Mouse (Mus musculus): ENCODE measurements around the gene Rtkn.

Rtkn gene

DNA sequence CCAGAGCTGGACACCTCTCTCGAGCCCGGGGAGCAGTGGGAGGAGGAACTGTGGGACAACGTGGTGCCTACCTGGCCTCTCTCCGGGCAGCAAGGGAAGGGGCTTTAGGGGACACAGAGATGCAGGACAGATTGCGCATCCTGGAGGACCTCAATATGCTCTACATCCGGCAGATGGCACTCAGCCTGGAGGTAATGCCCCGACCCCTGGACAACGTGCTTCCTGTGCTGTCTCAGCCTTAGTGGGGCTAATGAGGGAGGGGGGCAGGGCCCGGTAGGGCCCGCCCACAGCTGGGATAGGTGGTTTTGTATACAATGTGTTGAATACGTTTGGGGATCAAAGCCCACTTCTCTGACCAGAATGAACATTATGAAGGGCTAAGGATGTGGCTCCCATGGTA, 2.8 kb downstream of the Rtkn start:
- DNase-seq (ENCODE audit: low spot score) = no peak

DNA sequence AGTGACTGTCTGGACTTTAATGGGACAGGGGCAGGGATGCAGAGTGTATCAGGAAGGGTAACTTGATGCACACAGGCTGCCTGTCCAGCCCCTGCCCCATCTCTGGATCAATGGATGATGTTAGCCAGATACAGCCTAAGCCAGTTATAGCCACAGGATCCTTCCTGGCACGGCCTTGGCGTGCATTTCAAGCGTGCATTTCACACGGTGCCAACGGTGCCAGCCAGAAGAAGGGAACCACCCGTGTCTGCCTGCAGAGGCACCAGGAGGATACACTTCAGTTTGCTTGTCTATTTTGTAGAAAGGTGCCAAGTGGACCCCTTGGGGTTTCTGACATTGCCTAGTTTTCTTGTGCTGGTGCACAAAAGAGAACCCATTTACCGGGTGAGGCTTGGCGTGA, 4.8 kb downstream of the Rtkn start:
- DNase-seq (ENCODE audit: low spot score) = no peak

DNA sequence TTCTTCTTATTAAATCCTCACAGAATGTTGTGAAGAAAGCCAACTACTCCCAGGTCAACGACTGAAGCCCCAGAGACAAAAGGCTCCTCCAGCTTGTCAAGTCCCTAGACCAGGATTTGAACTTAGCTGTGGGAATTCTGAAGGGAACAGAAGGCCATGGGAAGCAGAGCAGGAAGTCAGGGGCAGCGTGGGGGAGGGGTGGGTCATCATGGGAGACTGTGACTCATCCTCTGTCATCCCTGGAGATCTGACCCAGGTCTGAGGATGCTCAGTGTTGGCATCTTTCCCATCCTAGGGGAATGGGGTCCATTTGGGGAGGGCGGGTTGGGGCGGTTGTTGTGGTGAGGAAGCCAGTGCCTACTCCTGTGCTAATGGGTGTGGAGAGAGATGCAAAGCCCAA, 6.4 kb downstream of the Rtkn start:
- DNase-seq (ENCODE audit: low spot score) = no peak

DNA sequence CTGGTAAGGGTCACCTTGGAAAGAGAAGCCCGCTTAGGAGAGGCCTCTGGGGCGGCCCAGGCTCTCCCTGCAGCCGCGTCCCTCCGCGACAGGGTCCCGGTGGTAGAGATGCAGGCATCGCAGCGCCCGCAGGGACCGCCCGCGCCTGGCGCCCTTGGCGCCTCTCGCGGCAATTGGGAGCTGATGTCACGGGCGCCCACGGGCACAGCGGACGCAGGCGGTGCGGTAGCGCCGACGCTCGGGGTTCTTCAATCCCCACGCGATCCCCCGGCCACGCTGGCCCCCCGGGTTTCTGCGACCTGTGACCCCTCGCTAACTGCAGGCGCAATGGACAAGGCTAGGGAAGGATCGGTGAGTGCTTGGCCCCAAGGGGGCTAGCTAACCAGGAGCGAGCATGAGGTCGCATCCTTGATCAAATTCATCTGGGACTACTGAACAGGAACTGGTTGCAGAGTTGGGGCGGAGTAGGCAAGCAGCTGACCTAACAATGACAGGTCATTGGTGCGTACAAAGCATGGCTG, 7.0 kb downstream of the Rtkn start:
- no peak for DNase-seq (ENCODE audit: low spot score)

DNA sequence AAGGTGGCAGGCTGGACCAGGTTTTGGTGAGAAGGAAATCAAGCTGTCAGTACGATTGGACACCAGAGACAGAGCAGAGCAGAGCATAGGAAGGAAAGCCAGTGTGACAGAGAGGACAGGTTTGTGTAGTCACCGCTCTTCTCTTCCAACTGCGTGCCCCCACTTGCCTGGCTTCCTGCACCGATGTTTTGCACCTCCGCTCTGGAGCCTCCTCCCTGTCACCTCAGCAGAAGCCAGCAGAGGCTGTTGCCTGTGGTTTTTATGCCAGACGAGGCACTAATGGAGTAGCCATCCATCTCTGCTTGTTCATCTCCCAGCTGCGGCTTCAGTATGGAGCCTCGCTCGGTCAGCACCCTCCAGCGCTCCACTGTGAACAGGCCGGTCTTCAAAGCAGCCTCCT, 7.6 kb downstream of the Rtkn start:
- DNase-seq (ENCODE audit: low spot score) = no peak

DNA sequence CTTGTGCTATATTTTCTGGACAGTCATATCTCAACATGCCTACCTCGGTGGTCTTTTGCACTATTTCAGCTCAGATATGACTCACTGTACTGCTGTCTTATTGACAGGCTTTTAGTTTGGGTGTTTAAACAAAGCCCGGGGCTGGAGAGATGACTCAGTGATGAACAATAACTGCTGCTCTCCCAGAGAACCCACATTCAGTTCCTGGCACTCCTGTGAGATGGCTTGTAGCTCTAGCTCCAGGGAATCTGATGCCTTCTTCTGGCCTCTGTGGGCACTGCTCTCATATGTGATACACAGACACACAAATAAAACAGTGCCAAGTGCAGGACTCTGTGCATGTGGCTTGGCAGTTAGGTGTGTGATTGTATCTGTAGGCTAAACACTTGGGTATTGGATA, 9.9 kb downstream of the Rtkn start:
- DNase-seq (ENCODE audit: low spot score) = no peak

DNA sequence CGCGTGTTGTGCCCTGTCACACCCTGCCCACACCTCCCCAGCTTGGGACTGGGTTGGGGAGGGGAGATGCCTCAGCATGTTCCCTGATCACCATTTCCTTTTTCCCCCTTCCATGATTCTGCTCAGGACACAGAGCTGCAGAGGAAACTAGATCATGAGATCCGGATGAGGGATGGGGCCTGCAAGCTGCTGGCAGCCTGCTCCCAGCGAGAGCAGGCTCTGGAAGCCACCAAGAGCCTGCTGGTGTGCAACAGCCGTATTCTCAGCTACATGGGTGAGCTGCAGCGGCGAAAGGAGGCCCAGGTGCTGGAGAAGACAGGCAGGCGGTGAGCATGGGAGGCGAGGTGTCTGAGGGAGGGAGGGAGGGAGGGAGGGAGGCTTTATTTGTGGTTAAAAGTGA, 10.5 kb downstream of the Rtkn start:
- DNase-seq (ENCODE audit: low spot score) = no peak

DNA sequence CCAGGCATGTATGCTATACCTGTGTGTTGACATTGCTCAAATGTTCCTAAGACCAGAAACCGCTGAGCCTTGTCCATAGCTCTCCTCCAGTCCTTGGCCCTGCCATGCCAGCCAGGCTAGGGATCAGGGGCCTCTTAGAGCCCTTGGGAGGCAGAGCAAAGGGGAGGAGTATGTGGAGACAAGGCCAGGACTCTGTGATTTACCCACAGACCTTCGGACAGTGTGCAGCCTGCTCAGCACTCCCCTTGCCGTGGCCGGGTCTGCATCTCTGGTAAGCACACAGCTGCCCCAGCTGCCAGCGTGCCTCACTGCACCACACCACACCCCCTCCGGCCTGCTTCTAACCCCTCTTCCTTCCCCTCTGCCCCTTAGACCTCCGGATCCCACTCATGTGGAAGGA, 12.0 kb downstream of the Rtkn start:
- DNase-seq (ENCODE audit: low spot score) = no peak

DNA sequence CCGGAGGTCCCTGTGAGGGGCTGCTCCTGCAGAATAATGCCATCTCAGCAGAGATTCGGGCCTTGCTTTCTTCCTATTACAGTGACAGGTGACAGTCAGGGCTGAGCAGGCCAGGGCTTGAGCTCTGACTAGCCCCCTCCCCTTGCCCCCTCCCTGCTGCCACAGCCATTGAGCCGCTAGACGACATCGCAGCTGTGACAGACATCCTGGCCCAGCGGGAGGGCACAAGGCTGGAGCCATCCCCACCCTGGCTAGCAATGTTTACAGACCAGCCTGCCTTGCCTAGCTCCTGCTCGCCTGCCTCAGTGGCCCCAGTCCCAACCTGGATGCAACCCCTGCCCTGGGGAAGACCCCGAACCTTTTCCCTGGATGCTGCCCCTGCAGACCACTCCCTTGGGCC, 16.5 kb downstream of the Rtkn start:
- DNase-seq (ENCODE audit: low spot score) = no peak

DNA sequence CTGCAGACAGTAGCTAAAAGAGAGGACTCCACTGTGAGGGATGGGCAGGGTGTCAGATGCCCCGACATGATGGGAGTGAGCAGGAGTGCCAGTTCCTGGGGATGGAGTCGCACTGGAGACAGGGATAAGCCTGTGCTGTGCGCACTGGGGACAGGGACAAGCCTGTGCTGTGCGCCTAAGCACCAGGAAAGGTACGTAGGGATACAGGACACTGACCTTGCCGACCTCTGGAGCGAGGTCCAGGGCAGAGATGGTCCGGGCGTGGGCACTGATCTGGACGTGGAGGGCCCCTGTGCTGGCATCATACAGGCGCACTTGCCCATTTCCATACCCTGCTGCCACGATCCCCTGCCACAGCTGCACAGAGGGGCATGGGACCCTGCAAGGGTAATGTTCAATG, 17.8 kb downstream of the Rtkn start:
- DNase-seq (ENCODE audit: low spot score) = no peak

DNA sequence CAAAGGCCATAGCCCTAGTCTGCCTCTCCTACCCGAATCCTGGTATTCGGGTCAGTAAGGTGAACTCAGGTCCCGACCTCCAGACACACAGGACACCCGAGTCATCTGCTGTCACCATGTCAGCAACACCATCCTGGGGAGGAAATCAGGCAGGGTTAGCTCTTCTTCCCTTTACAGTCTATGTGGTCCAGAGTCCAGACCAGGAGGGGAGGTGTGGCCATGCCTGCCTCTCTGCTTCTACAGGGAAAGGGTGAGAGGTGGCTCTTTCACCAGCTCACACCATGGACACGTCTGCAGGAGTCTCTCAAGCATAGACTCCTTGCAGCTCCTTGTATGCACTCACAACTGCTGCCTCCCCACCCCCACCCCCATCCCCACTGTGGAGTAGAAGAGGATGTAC, 18.2 kb downstream of the Rtkn start:
- no peak for DNase-seq (ENCODE audit: low spot score)

DNA sequence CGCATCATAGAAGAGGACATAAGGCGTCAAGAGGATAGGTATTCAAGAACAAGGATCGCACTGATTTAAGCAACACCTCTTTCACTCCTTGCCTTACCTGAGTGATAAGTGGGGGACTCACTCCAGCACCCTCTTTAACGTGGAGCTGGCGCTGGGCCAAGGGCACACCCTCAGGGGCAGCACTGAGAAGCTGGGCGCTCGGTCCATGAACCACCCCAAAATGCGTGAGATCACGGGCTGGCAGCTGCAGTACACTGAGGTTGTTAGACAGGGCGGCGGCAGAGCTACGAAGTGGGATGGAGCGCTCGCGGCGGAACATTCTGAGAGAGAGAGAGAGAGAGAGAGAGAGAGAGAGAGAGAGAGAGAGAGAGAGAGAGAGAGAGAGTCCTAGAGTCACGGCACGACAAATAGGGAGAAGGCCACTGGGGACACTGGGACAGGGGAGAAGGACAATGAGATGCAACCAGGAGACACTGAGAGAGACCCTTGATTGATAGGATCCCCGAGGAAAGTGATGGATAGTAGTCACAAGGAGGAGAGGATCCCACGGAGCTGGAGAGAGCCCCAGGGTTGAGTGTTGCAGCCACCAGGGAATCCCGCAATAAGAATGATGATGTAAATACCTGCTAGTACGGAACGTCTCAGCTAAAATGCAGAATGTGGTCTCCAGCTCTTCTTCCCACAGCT, 20.4 kb downstream of the Rtkn start:
- DNase-seq (ENCODE audit: low spot score) = no peak

DNA sequence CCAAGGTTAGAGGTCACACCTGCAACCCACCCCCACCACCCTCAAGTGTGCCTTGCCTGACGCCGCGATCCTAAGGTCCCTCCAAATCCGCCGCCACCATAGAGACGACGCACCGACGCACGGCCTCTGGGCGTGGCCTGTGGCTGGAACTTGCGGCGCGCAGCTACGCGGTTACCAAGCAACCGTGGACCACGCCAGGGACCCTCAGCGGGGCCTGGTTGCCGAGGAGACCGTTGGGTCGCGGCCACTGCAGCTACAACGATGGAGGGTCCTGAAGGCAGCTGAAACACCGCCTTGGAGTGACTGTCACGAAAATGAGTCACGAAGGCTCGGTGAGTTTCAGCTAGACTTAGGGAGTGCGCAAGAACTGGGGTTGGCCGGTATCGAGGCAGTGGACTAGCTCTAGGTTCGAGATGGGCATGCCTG, 21.0 kb downstream of the Rtkn start, which contains the start of the genes Wdr54 and 1700003E16Rik:
Gene Wdr54, minus strand, starts transcription at position 139 of the 426 bp plus-strand sequence.
Gene 1700003E16Rik, plus strand, starts transcription at position 146 of the 426 bp plus-strand sequence.
- peak; percentile 36 for DNase-seq (ENCODE audit: low spot score)

DNA sequence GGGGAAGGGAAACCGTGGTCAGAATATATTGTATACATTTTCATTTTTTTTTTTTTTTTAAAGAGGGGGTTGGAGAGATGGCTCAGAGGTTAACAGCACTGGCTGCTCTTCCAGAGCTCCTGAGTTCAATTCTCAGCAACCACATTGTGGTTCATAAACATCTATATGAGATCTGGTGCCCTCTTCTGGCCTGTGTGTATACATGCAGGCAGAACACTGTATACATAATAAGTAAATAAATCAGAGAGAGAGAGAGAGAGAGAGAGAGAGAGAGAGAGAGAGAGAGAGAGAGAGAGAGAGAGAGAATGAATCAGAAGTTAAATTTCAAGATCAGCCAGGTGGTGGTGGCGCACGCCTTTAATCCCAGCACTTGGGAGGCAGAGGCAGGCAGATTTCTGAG, 24.2 kb downstream of the Rtkn start:
- DNase-seq (ENCODE audit: low spot score) = peak; percentile 60

DNA sequence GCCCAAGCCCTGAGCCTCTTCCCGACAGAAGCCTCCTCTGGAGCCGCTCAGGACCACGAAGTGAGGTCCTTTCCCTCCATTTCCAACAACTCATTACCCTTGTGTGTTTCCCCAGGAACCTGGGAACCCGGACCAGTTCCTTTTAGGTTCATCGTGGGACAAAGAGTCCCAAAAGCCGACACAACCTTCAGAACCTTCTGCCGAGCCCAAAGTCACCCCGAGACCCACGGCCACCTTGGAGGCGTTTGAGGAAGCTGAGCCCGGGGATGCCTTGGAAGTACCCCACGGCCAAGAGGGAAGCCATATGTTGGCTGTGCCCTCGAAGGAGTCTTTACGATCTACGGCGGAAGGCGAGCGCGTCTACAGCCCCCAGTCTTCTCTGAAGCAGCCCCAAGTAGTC, 26.2 kb downstream of the Rtkn start:
- no peak for DNase-seq (ENCODE audit: low spot score)

DNA sequence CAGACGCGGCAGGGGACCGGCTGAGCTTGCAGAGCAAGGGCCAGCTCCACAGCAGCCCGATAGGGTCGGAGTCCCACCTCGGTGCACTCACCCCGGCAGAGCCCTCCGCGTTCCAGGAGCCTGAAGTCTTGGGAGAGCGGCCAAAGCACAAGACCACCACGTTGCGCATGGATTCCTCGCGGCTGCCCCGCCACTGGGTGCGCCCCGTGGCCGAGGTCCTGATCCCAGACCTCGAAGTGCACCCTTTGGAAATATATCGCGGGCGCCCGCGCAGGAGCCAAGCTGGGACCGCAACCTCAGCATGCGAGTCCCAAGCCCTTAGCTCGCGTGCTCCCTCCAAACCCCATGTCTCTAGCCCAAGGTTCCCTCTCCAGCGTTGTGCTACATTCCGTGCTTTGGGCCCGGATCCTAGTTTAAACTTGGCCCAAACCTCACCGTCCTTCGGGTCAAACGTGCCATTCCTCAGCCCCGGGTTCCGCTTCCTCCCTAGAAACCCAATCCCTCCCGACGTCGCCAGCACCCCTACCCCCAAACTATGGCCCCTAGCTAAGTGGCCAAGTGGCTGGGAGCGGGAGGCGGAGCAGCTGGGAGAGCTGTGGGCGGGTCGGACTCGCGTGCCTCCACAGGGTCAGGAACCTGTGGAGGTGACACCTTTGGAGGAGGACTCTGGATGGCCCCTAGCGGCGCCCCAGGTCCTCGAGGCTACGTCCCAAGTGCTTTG, 26.8 kb downstream of the Rtkn start:
- DNase-seq (ENCODE audit: low spot score) = no peak

DNA sequence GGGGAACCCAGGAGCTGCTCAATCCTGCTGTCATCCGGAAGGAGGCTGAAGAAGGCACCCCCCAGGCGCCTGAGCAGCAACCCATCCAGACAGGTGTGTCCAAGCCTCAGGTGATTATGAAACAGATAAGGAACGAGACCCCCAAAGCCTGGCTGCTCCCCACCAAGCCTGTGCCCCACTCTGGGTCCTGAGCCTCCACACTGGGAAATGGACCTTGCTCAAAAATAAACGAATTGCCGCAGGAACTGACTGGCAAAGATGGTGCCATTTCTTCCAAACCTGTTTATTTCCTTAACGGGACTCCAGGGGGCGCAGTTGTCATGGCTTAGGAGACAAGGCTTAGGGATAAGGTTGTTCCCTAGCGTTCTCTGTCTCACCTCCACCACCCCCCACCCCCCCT, 27.4 kb downstream of the Rtkn start:
- DNase-seq (ENCODE audit: low spot score) = peak; percentile 71

DNA sequence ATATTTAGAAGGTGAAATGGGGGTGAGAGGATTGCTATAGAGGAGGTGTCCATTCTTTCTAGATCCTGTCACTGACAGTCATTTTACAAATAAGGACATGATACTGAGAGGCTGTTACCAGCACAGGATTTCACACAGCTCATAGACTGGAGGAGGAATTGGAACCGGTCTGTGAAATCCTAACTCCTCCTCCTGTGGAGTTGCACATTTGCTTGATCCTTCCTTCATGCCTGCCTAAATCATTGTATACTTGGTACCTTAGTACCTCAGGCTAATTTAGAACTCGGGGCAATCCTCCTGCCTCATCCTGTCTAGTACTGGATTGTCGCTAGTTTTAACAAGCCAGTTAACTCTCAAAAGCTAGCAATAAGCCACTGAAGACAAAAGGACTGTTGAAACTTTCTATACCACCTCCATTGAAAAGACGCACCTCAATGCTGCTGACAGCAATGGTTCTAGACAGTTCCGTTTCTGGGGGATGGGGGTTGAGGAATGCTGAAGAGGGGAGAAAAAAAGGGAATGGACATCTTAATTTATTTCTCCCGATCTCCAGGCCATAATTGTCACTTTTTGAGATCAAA, 29.9 kb downstream of the Rtkn start:
- DNase-seq (ENCODE audit: low spot score) = no peak

DNA sequence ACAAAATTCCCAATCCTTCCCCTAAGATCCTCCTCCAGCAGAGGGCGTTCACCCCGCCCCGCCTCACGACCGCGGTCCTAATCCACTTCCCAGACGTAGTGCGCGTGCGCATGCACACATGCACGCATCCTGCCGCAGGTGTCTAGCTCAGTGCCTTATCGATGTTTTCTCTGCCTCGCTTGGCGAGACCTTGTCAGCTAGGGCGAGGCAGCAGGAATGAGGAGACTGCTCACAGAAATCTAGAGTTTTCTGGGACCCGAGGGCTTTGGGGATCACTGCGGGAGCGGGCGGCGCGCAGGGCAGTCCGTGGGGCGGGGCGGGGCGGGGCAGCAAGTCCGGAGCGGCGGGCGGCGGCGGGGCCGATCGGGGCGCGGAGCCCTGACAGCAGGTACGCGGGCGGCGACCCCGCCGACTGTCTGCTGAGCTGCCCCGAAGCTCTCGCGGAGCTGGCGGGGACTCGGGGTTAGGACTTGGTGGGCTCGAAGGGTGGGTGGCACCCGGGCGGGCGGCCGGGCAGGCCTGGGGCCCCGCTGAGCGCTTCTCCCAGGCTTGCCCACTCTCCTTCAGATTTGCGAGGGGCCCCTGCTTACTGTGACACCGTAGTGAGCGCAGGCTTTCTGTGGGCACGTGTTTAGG, 30.5 kb downstream of the Rtkn start, which contains the start of gene Dctn1:
Gene Dctn1, plus strand, starts transcription at position 314 of the 636 bp plus-strand sequence.
- peak; percentile 93 for DNase-seq (ENCODE audit: low spot score)

DNA sequence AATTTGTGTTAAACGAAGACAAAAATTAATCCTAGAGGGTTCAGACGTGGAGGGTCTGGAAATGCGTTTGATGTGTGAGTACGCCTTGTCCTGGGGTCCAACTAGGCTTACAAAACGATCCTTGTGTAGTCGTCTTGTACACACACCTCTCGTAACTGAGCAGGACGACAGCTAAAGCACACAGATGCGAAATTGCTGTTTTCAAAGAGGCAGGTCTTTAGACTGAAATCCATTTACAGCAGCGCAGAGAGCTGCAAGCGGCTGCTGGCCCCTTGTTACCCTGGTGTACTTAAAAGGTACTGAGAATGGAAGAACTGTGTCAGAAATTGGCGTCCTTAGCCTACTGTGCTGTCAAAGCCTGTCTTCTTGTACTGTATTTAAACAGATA, 31.0 kb downstream of the Rtkn start:
- peak; percentile 40 for DNase-seq (ENCODE audit: low spot score)

DNA sequence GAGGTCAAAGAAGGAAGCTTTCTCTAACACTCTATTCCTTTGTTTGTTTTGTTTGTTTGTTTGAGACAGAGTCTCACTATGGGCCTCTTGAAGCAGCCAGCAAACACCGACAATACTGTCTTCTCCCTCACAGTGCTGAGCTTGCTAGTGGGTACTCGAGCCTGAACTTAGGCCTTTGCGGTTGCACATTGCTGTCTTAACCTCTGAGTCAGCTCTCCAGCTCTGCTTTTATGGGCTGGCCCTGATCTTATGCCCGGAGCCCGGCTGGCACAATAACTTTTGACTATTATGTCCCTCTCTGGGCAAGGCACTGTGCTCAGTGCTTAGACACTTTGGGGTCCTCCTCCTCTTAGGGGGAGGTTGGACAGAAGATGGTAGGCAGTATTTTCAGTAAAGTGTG, 34.6 kb downstream of the Rtkn start:
- DNase-seq (ENCODE audit: low spot score) = no peak

DNA sequence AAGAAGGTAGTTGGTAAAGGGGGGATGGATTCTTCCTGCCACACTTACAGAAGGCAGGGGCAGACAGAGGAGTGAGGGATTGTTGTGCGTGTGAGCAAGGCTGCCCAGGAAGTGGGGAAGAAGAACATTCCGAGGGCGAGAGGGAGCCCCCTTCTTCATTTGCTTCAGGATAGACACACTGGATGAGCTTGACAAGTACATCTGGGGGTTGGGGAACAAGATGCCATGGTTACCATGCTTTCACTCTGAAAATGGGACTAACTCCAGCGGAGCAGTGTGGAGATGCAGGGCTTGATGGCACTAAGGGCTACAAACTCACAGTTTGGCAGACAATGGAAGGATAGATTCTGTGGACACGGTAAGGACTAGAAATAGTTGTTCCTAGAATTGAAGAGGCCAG, 35.8 kb downstream of the Rtkn start:
- no peak for DNase-seq (ENCODE audit: low spot score)

Measured in c-Kit-positive CD71-positive TER-119-positive erythroid progenitor cells, embryonic 14.5 days (primary cell).